Mouse (Mus musculus) bone marrow macrophage, adult 2 months (primary cell): ENCODE data around the gene Hoxd11.

Experiments used
- CTCF ChIP-seq: IDR thresholded peaks from 2 replicates; pipeline ENCODE4 v1.5.1; 2012; ENCODE audit warnings: low read depth, mild to moderate bottlenecking, low read length, moderate library complexity
- POLR2A ChIP-seq: IDR thresholded peaks from 2 replicates; pipeline ENCODE4 v1.6.1; 2012; ENCODE audit warnings: mild to moderate bottlenecking, low read depth, low read length, borderline replicate concordance

DNA sequence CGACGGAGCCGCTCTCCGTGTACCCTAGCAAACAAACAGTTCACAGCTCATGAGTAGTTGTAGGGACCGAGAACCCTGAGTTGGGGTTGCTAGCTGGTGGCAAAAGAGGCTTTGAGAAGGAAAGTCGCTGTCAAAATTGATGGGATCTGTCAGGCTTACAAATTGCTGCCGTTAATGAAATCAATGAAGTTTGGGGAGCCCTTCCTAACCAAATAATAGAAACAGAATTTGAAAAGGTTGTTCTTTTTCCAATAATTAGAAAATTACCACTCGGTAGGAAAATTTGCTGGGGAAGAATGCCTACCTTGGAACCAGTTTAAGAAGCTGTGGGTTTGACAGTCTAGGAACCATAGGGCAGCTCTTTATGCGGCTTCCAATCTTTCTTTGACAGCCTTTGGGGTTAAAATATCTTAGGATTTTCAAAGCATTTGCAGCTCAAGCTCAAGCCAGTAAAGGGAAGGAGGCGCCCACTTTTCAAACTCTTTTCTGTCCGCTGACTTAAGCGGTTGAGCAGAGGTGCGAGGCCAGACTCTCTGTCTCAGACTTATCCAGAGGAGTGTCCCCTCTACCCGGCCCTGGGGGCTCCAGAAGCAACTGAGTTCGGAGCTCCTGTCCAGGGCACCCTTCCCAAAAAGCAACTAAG lies 21.2 kb upstream of the Hoxd11 start:
- no peak for TF ChIP-seq CTCF
- no peak for TF ChIP-seq POLR2A
